Mouse (Mus musculus) heart, adult 2 months (tissue): ENCODE results near the gene Rassf1.

Experiments used
- EP300 ChIP-seq: fragments of 200-500 bp; IDR thresholded peaks from 2 replicates; pipeline ENCODE4 v1.6.1; 2011; ENCODE audit warnings: low read depth, low read length, control low read depth; ENCODE audit not compliant: insufficient read depth
- POLR2A ChIP-seq: fragments of 200-500 bp; IDR thresholded peaks from 2 replicates; pipeline ENCODE4 v1.6.1; 2011; ENCODE audit warnings: mild to moderate bottlenecking, low read depth, low read length, control low read depth; ENCODE audit not compliant: insufficient read depth

DNA sequence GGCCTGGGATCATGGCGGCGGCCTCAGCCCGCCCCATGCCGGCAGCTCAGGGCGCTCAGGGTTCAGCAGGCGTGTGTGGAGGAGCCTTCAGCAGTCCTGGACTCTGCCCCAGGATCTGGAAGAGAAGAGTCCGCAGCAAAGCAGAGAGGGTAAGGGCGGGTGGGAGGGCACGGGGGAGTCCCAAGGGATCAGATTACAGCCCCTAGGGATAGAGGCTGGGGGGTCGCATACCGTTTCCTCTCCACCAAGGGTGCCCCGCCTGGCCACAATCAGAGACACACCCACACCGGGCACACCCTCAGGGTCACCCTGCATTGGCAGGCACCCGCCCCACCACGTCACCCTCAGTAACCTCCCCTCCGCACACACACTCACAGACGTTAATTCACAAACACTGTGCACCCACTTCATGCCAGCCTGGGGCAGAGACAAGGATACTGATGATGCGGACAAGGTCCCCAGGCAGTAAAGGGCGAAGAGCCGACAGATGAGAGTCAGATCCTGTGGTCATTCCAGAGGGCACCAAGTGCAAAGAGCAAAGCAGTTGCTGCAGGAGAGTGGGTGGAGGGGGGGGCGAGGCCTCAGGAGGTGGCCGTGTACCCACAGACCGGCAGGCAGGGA, 53.8 kb downstream of the Rassf1 start:
- no peak for TF ChIP-seq POLR2A
- no peak for TF ChIP-seq EP300
